Mouse (Mus musculus) cortical plate, adult 2 months (tissue): ENCODE results near the gene Mki67.

Experiments
- CTCF ChIP-seq: fragments of 200-500 bp; IDR thresholded peaks from 2 replicates; pipeline ENCODE4 v1.5.1; 2011; ENCODE audit warnings: mild to moderate bottlenecking, control low read depth, low read length; ENCODE audit not compliant: insufficient read depth; ENCODE audit errors: extremely low read depth
- POLR2A ChIP-seq: fragments of 200-500 bp; IDR thresholded peaks from 2 replicates; pipeline ENCODE4 v1.6.1; 2011; ENCODE audit warnings: mild to moderate bottlenecking, low read length, control low read depth; ENCODE audit not compliant: insufficient read depth; ENCODE audit errors: extremely low read depth

- TF ChIP-seq CTCF (no peak), POLR2A (no peak)
Measured at GRCm38 (mm10) chr7:135713326-135713725, 2.8 kb downstream of the Mki67 start.
